Mouse (Mus musculus) midbrain, embryonic 10.5 days (tissue): Measurements from ENCODE around the gene Rad51b. TPM values are rescaled to one million over a fixed set of nuclear protein-coding genes. Genes with fewer than 3 reads are reported as not detected.

ENCODE experiments used
- DNase-seq: peaks from one replicate; pipeline ENCODE4 v3.0.0-alpha.2; 2017; ENCODE audit warnings: low spot score
- H3K27ac ChIP-seq: fragments of 300-500 bp; sonication (generic); replicated peaks from 2 replicates; pipeline ENCODE4 v1.5.1; 2016; ENCODE audit warnings: mild to moderate bottlenecking
- H3K27me3 ChIP-seq: fragments of 300-500 bp; sonication (generic); 2 replicates; pipeline ENCODE4 v1.6.1; 2016; ENCODE audit warnings: low read depth, mild to moderate bottlenecking; ENCODE audit not compliant: poor library complexity, severe bottlenecking
- H3K36me3 ChIP-seq: fragments of 300-500 bp; sonication (generic); 2 replicates; pipeline ENCODE4 v1.6.1; 2016; ENCODE audit warnings: mild to moderate bottlenecking, moderate library complexity
- H3K4me1 ChIP-seq: fragments of 300-500 bp; sonication (generic); 2 replicates; pipeline ENCODE4 v1.6.1; 2016
- H3K4me3 ChIP-seq: fragments of 300-500 bp; sonication (generic); 2 replicates; pipeline ENCODE4 v1.5.1; 2016; ENCODE audit warnings: mild to moderate bottlenecking, moderate library complexity
- H3K9me3 ChIP-seq: fragments of 300-500 bp; sonication (generic); replicated peaks from 2 replicates; pipeline ENCODE4 v1.6.1; 2016; ENCODE audit warnings: mild to moderate bottlenecking
- WGBS: fragments of 180-500 bp; shearing (Covaris S2); methylation state at CpG from one replicate; pipeline ENCODE4 v1.1.7; 2016; 5-methylcytosine and 5-hydroxymethylcytosine counted together
- polyA plus RNA-seq: library from polyadenylated mRNA; unstranded; fragments of >200 nt; fragmentation: Nextera tagmentation; extraction: Ambion mirVana; gene quantifications from 2 replicates; pipeline ENCODE4 v1.2.1, GENCODE M21; 2016

Gene Rad51b
- polyA plus RNA-seq, 1 experiment from 2014 or later = 7.8 TPM

DNA sequence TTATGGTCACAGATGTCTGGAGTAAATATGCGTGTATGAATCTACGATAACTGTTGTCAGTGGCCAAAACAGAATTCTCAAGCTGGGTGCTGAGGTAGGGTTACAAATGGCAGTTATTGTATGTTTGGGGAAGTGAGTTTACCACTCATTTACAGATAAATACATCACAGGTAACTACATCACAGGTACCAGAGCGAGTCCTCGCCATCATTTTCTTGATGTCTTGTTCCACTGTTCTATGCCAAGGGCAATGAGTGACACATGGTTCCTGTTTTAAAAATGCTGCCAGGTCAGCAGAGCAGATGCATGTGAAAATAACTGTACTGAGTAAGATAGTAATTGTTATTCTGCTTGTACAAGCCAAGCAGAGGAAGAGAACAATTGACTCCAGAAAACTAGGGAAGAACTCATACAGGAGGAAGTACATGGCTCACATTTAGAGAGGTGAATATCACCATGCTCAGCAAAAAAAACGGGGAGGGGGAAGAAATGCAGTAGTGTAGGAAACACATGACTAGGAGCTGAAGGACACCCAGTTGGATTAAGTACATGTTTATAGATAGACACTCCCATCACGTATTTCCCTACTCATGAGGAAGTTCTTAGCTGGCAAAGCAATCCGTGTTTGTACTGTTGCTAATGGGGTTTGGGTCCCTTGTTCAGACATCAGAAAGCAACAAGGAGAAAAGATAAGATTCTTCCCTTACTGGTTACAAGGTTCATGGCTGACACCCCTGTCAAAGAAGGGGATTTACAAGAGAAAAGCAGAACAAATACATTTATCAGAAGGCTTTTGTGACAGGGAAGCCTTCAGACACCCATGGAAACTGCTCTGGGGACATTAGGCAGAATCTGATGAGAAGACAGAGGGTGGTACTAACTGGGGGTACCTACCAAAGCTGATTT lies 333.1 kb downstream of the Rad51b start:
- no peak for DNase-seq
- 85% methylated on average over 7 of the region's 7 CpGs for WGBS
- H3K9me3 ChIP-seq = no peaks in the 10 kb centered on the region
- H3K27me3 ChIP-seq = no peaks in the 10 kb centered on the region
- peaks cover 43% of the 10 kb centered on the region for H3K4me1 ChIP-seq
- no peak overlapping the region for H3K4me3 ChIP-seq
- H3K27ac ChIP-seq = no peak overlapping the region
- no peaks in the 10 kb centered on the region for H3K36me3 ChIP-seq

DNA sequence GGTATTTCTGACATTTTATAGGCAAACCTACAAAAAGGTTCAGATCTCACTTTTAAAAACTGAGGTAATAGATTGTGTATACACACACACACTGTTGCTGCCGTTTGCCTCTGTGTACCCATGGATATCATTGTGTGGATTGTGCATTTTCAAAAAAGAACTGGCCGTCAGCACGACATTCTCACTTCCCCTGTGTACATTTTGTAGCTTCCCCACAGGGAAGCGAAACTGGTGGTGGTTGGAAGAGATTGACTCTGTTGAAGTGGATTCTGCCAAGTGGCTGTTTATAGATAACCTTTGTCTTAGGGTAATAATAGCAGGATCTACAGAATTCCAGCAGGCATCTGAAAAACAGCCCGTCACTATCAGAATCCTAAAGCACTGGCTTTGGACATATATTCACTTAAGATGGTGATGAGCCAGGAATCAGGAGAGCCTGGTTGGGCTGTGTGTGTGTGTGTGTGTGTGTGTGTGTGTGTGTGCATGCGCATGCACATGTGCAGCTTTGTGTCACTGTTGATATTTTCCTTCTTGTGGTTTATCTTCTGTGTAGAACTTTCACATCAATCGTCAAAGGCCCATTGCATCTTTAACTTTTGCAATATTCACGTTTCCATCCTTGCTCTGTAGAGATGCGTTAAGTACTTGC lies 336.5 kb downstream of the Rad51b start:
- Histone ChIP-seq H3K4me1 (peaks cover 10% of the 10 kb centered on the region), H3K27ac (no peak overlapping the region), H3K4me3 (no peak overlapping the region), H3K36me3 (no peaks in the 10 kb centered on the region), H3K27me3 (no peaks in the 10 kb centered on the region), H3K9me3 (no peaks in the 10 kb centered on the region)
- DNase-seq = no peak
- 89% methylated on average over 9 of the region's 9 CpGs for WGBS

DNA sequence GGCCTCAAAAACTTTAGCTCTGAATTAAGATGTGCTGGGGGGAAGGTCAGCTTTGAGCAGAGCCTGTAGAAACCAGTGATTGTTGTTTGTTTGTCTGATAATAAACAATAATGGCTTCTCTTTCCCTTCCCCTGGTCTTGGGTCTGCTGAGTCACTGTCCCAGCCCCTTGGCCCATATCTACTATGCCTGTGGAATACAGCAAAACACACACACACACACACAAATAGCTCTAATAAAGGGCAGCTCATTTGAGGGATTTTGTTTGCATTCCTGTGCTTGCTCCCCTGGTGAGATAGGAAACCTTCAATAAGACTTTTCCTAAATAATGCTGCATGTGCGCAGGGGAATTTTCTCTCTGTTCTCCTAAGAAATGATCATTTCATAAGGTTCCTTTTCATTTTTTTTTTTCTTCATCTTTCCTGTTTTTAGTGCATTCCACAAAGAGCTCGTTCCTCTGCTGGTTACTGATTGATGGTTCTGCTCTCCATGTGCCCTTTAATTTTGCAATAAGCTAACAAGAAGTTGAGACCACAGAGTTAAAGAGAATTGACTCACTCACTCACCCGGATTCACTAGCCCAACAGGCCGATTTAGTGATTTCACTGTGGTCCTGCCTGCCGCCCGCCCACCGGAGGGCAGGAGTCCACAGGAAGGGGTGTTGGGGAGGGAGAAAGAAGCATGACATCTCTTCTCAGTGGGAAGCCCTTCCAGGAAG lies 344.6 kb downstream of the Rad51b start:
- H3K27ac ChIP-seq = peak overlapping the region; percentile 53; the same call in 1 of the 2 replicates
- no peak overlapping the region for H3K4me3 ChIP-seq
- H3K27me3 ChIP-seq = no peaks in the 10 kb centered on the region
- peaks cover 16% of the 10 kb centered on the region for H3K4me1 ChIP-seq
- no peaks in the 10 kb centered on the region for H3K36me3 ChIP-seq
- DNase-seq = no peak
- no peaks in the 10 kb centered on the region for H3K9me3 ChIP-seq
- 55% methylated on average over 7 of the region's 7 CpGs for WGBS

DNA sequence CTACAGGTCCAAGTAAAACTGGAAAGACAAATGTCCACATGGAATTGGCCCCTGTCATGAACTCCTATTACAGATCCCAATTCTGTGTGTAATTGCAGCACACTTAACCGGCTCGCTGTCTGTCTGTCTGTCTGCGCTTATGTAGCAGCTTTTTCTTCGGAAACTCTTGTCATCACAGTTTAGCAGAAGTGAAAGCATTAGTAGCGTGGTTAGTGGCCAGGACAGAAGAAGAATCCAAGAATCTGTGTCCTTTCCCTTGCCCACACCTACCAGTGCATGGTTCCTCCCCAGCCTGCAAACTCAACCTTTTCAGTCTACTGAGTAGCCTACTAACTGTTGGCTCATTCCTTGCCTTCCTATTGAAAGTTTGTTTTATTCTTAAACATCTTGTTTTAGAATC lies 345.6 kb downstream of the Rad51b start:
- Histone ChIP-seq H3K27ac (no peak overlapping the region), H3K27me3 (no peaks in the 10 kb centered on the region), H3K4me1 (peaks cover 22% of the 10 kb centered on the region), H3K4me3 (no peak overlapping the region), H3K36me3 (no peaks in the 10 kb centered on the region), H3K9me3 (no peaks in the 10 kb centered on the region)
- WGBS = 95% methylated on average over 5 of the region's 5 CpGs
- no peak for DNase-seq

DNA sequence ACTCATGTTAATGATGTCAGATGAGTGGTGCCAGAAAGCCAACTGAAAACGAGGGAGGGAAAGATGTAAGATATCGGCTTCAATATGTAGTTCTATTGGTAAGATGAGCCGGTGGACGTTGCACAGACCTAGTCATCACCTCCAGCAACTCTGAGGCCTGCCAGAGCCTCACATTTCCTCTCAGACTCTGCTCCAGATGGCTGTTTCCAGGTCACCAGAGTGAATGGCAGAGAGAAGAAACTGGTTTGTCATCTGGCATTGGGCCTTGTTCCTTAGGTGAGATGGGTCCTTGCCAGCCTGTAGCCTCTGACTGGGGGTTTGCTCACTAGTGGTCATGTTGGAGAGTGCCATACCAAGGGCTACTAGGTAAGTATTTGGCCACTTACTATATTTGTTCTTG lies 348.6 kb downstream of the Rad51b start:
- H3K4me3 ChIP-seq = no peak overlapping the region
- H3K27ac ChIP-seq = no peak overlapping the region
- H3K9me3 ChIP-seq = no peaks in the 10 kb centered on the region
- no peaks in the 10 kb centered on the region for H3K27me3 ChIP-seq
- WGBS = 98% methylated on average over 4 of the region's 4 CpGs
- no peak for DNase-seq
- H3K36me3 ChIP-seq = no peaks in the 10 kb centered on the region
- peaks cover 41% of the 10 kb centered on the region for H3K4me1 ChIP-seq

DNA sequence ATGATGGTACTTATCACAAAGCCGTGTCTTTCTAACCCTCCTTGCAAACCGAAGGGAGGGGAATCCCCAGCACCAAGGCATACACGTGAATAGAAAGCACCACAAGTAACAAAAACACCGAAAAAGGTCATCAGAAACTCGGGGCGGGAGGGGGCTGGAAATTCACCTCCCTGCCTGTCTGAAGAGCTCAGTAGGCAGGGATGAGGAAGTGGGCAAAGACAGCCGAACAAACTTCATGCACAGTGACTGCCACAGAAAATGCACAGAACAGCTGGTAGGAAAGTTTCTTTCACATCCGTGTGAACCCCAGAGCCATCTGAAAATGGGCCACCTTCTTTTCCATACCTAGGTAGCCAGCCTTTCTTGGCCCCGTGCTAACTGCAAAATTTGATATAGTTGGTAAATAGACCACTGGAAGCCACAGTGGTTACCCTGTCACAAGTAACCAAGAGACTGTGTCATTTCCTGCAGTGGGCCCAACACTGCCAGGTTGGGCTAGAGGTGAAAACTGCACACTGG lies 349.6 kb downstream of the Rad51b start:
- Histone ChIP-seq H3K27ac (peak overlapping the region; percentile 73), H3K27me3 (no peaks in the 10 kb centered on the region), H3K4me1 (peaks cover 31% of the 10 kb centered on the region), H3K4me3 (no peak overlapping the region), H3K36me3 (no peaks in the 10 kb centered on the region), H3K9me3 (no peaks in the 10 kb centered on the region)
- 87% methylated on average over 9 of the region's 9 CpGs for WGBS
- no peak for DNase-seq

DNA sequence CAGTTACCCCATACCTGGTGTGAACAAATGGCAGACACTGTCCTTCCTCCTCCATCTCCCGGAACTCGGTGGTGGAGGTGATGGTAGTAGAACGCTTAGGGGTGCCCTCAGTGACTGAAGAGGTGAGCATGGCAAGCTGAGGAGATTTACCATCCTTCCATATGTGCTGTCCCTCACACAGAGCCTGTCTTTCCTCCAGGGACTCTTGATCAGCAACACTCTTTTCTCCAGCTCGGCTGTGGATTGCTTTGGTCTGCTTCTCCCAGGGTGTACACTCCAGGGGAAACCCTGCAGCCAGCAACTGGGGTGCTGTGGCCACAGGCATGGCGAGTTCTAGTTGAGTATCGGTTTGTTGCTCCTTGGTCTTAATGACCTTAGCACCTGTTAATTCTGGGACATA lies 350.3 kb downstream of the Rad51b start:
- H3K4me1 ChIP-seq = peaks cover 25% of the 10 kb centered on the region
- no peaks in the 10 kb centered on the region for H3K27me3 ChIP-seq
- WGBS = 91% methylated on average over 6 of the region's 6 CpGs
- H3K4me3 ChIP-seq = no peak overlapping the region
- peak overlapping the region; percentile 73 for H3K27ac ChIP-seq
- H3K36me3 ChIP-seq = no peaks in the 10 kb centered on the region
- DNase-seq = no peak
- H3K9me3 ChIP-seq = no peaks in the 10 kb centered on the region

DNA sequence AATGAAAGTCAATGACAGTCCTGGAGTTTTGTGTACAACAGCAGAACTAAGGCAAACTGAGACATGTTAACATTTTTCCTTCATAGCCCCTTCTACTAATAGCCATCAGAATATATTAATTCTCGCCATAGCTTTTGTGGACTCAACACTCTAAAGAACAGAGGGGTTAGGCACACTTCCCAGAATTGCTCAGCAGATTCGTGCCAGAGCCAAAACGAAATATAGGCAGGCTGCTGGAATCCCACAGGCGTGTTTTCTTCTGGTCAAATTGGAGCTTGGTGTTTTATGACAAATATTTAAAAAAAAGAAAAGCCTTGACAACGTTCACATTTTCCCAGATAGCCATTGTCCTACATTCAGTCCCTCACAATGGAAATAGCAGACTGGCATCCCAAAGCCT lies 350.9 kb downstream of the Rad51b start:
- WGBS = 86% methylated on average over 5 of the region's 5 CpGs
- H3K27me3 ChIP-seq = no peaks in the 10 kb centered on the region

DNA sequence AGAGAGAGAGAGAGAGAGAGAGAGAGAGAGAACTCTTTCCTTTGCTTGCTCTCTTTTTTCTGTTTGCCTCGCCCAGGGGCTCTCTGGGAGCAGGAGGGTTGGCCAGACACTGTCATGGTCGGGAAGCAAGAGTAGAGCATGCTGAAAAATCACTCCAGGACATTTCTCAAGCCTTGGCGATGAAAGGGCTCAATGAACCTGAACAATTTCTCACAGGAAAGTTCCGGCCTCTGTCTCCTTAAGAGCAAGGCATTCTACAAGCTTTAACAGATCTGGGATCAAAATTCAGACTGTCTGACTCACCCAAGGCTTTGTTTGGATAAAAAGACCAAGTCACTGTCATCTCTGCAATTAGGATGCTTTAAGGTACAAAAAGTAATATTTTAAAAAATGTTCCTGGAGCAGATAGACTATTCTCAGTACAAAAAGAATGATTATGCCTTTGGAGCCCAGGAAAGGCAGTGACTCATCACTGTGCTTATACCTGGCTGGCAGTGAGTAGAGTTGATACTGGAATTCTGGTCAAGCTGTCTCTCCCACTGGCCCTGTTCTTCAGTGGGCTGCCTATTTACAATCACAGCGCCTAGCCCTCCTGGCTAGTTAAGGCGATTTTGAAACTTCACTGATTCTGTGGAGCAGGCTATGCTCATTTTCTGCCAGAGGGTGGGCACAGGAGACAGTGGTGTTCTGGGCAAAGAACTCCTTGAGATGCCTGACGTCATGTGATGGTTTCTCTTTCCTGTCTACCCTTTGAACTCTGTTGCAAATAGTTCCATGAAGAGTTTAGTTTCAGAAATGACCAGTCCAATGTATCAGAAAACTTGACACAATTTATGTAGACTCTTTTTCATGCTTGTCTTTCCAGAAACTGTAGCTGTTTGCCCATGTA lies 352.0 kb downstream of the Rad51b start:
- DNase-seq = peak; percentile 25
- Histone ChIP-seq H3K27me3 (no peaks in the 10 kb centered on the region), H3K4me3 (no peak overlapping the region), H3K36me3 (no peaks in the 10 kb centered on the region), H3K4me1 (peaks cover 25% of the 10 kb centered on the region), H3K27ac (peak overlapping the region; percentile 73), H3K9me3 (no peaks in the 10 kb centered on the region)
- WGBS = 44% methylated on average over 7 of the region's 7 CpGs

More for the DNA sequence above, 350.9 kb downstream of the Rad51b start:
- Histone ChIP-seq H3K36me3 (no peaks in the 10 kb centered on the region), H3K27ac (peak overlapping the region; percentile 73), H3K9me3 (no peaks in the 10 kb centered on the region), H3K4me3 (no peak overlapping the region), H3K4me1 (peaks cover 25% of the 10 kb centered on the region)
- no peak for DNase-seq

DNA sequence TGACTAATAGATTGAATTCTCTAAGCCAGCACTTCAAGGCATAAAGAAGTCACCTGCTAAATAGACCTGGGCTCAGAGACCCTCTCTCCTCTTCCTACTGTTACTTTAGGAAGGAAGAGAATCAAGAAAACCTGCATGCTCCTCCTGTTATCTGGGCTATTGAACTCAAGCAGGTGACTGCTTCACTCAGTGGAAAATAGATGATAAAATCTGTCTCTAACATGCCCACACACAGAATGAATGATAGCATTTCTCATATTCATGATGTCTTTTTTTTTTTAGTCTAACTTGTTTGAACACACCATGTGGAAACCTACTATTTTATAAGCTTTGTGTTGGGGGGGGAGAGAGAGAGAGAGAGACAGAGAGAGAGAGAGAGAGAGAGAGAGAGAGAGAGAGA lies 352.7 kb downstream of the Rad51b start:
- Histone ChIP-seq H3K27ac (peak overlapping the region; percentile 73), H3K4me1 (peaks cover 25% of the 10 kb centered on the region), H3K27me3 (no peaks in the 10 kb centered on the region), H3K9me3 (no peaks in the 10 kb centered on the region), H3K36me3 (no peaks in the 10 kb centered on the region), H3K4me3 (no peak overlapping the region)
- DNase-seq = no peak

DNA sequence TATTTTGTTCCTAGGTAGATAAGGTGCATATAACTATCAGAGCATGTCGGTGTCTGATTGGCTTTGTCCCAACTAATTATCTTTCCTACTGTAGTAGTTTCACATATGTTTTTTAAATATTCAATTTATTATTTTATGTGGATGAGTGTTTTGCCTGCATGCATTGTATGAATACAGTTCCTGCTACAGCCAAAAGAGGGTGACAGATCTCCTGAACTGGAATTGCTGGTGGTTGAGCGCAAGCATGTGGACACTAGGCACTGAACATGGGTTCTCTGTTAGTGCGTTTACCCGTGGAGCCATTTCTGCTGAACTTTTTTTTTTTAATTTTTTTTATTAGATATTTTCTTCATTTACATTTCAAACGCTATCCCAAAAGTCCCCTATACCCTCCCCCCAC lies 358.1 kb downstream of the Rad51b start:
- peaks cover 8% of the 10 kb centered on the region; the same call in 1 of the 2 replicates for H3K4me1 ChIP-seq
- H3K9me3 ChIP-seq = no peaks in the 10 kb centered on the region
- 92% methylated on average over 5 of the region's 5 CpGs for WGBS
- H3K4me3 ChIP-seq = no peak overlapping the region
- H3K36me3 ChIP-seq = no peaks in the 10 kb centered on the region
- H3K27me3 ChIP-seq = no peaks in the 10 kb centered on the region; the same call in 1 of the 2 replicates
- no peak overlapping the region for H3K27ac ChIP-seq
- DNase-seq = no peak

DNA sequence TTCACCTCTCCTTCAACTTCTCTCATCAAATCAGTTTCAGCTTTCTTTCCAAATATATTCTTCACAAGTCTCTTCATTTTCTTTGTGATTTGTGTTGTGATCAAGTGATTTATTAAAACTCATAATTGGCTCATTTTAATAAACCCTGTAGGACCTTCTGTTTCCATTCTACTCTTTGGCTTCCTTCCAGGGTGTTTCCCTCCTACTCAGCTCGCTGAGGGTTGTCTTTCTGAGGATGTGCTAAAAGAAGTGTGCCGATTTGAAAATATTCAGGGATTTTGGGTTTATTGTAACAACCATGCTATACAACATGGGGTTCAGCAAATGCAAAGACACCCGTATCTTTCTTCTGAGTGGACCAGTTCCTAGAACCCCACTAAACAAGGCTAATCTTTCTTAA lies 361.8 kb downstream of the Rad51b start:
- Histone ChIP-seq H3K9me3 (no peaks in the 10 kb centered on the region), H3K36me3 (no peaks in the 10 kb centered on the region), H3K4me3 (no peak overlapping the region), H3K27ac (no peak overlapping the region), H3K4me1 (peaks cover 24% of the 10 kb centered on the region), H3K27me3 (no peaks in the 10 kb centered on the region; the same call in 1 of the 2 replicates)
- DNase-seq = no peak
- 93% methylated on average over 3 of the region's 3 CpGs for WGBS
